Mouse (Mus musculus): ENCODE data around the gene Kmt2c. TPM values are rescaled to one million over a fixed set of nuclear protein-coding genes. Genes with fewer than 3 reads are reported as not detected.
"Not testable (repeated sequence)": the region's sequence is repeated elsewhere in the genome, so short reads cannot be mapped to it uniquely, and the experiment has no call there.

Kmt2c gene
- polyA plus RNA-seq, 1 experiment from 2014 or later: 13.4 TPM

DNA sequence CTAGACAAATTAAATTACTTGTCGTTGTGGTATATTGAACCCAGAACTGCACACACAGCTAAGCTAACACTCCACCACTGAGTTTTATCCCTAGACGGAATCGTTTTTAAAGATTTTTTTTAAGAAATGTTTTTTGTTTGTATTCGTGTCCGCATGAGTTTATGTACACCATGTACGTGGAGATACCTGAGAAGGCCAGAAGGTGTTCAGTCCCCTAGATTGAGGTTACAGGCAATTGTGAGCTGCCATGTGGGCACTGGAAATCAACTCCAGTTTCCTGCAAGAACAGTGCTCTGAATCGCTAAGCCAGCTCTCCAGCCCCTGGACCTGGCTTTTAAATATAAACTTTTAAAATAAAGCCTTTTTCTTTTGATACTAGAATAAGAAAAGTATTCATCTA, 2.1 kb upstream of the Kmt2c start:
- no peaks in the 10 kb centered on the region for H3K9me3 ChIP-seq
- H3K4me3 ChIP-seq: peak overlapping the region; percentile 88
- H3K27me3 ChIP-seq: no peaks in the 10 kb centered on the region
- H3K4me1 ChIP-seq: peaks cover 15% of the 10 kb centered on the region
- no peak overlapping the region for H3K27ac ChIP-seq
- WGBS: 58% methylated on average over 7 of the region's 7 CpGs
- no peak overlapping the region for H3K9ac ChIP-seq
- H3K4me2 ChIP-seq: peak overlapping the region; percentile 66; the same call in 1 of the 2 replicates
- ATAC-seq (ENCODE audit: insufficient number of reproducible peaks, low FRiP score, low TSS enrichment, low read depth): no peak
- no peaks in the 10 kb centered on the region for H3K36me3 ChIP-seq

DNA sequence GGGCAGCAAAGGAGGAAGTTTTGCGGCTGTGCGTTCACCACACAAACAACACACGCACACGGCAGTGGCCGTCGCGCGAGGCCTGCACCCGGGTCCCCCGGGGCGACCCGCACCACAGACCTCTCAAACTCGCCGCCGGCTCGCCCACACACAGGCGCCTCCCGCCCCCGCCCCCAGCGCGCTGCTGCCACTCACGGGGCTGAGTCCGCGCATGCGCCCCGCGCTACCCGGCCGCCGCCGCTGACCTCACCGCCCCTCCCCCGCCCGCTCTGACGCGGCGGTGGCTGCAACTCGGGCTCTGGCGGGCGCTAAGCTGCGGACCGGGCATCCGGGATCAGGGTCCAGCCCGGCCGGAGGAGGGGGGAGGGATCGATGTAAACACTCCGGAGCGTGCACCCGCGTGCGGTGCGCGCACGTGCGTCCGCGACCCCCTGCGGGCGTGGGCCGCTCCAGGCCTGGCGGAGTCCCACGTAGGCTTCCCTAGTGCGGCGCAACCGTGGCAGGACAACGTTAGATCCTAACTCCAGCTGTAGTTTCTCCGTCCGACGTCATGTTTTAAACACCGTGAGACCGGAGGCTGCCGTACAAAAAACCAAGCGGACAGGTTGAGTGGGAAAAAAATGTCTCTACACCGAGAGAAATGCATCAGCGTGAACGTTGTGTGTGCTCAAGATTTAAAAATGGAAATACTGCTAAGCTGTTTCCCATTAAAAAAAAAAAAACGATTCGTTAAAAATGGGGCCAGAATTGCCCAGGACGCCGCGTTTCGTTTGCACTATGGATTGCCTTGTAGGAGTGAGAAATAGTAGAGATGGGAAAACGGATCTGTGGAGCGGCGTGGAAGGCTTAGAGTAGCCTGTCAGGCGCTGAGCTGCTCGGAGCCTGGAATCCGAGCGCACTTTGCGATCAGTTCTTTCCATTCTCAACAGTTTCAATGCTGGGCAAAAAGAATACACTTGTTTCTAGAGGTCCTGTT, 1.1 kb upstream of the Kmt2c start:
- Histone ChIP-seq H3K9ac (peak overlapping the region; percentile 89), H3K27ac (peak overlapping the region; percentile 100), H3K4me2 (peak overlapping the region; percentile 66), H3K36me3 (no peaks in the 10 kb centered on the region), H3K4me3 (peak overlapping the region; percentile 88), H3K4me1 (peaks cover 15% of the 10 kb centered on the region), H3K27me3 (no peaks in the 10 kb centered on the region), H3K9me3 (no peaks in the 10 kb centered on the region)
- WGBS: under 1% methylated on average over 86 of the region's 90 CpGs
- ATAC-seq (ENCODE audit: insufficient number of reproducible peaks, low FRiP score, low TSS enrichment, low read depth): peak; percentile 86

DNA sequence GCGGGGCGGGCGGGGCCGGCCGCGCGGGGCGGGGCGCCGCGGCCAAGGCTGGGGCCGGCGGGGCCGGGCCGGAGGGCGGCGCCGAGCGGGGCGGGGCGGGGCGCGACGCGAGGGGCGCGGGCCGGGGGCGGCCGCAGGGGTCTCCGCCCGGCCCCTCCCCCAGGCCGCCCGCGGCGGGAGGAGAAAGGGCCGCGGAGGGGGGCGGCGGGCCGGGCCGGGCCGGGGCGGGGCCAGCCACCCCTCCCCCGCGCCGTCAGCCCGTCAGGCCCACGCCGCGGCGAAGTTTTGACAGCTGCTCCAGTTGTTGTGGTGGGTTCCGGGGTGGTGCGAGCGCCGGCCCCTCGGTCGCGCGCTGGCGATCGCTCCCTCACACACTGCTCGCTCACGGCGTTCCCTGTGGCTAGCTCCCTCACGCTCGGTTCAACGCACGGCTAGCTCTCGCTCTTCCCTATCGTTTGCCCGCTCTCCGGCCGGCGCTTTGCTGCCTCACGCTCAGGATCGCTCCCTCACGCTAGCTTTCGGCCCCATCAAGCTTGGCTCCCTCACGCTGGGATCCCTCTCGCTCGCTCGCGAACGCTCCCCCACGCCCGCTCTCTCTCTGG, 339 bp upstream of the Kmt2c start:
- H3K27ac ChIP-seq: peak overlapping the region; percentile 100
- no peaks in the 10 kb centered on the region for H3K27me3 ChIP-seq
- peak; percentile 81 for ATAC-seq (ENCODE audit: insufficient number of reproducible peaks, low FRiP score, low TSS enrichment, low read depth)
- H3K4me3 ChIP-seq: peak overlapping the region; percentile 88
- H3K9ac ChIP-seq: peak overlapping the region; percentile 89
- under 1% methylated on average over 35 of the region's 87 CpGs for WGBS
- H3K4me1 ChIP-seq: peaks cover 15% of the 10 kb centered on the region
- peak overlapping the region; percentile 66 for H3K4me2 ChIP-seq
- H3K36me3 ChIP-seq: no peaks in the 10 kb centered on the region
- H3K9me3 ChIP-seq: no peaks in the 10 kb centered on the region

DNA sequence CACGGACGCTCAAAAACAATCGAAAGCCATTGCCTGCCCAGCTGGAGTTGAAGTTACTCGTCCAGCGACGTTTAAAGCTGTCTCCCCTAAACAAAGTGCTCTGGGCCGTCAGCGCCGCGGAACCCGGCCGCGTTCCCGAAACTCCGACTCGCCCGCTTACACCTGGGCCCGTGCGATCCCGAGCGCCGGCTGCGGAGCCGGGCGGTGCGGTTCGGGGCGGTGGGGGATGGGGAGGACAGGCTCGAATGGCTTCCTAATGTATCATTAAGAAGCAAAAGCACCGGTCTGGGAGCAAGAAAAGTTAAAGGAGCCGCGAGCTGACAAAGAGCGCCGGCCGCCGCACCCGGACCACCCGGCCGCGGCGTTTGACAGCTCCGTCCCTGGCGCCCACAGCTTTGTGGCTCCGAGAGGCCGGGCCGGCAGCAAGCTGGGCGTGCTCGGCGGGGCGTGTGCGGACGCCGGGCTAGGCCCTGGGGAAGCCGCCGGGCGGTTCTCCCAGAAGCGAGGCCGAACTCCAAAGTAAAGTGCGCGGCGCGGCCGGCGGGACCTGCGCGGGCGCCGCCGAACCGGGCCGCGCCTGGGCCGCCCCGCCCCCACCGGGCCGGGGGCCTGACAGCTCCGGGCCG, 750 bp downstream of the Kmt2c start:
- Histone ChIP-seq H3K4me1 (peaks cover 15% of the 10 kb centered on the region), H3K27ac (peak overlapping the region; percentile 97), H3K9me3 (no peaks in the 10 kb centered on the region), H3K4me2 (peak overlapping the region; percentile 56), H3K9ac (peak overlapping the region; percentile 94), H3K4me3 (peak overlapping the region; percentile 88), H3K36me3 (no peaks in the 10 kb centered on the region), H3K27me3 (no peaks in the 10 kb centered on the region)
- under 1% methylated on average over 73 of the region's 78 CpGs for WGBS
- ATAC-seq (ENCODE audit: insufficient number of reproducible peaks, low FRiP score, low TSS enrichment, low read depth): peak; percentile 15; the same call in 1 of the 2 replicates

DNA sequence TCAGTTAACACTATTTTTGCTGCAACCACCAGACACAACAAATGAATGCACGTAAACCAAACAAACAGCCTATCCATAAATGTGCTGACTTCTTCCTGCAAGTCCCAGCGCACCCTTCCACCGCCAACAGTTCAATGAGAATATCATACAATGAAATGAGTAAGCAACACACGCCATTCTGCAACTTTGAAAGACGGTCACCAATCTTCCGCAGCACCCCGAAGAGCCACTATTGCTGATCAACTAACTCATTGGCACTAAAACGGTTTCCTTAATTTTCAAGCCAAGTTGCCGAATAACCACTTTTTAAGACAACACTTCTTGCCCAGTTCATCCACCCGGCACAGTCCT, 1.2 kb downstream of the Kmt2c start:
- 2% methylated on average over 10 of the region's 10 CpGs for WGBS
- H3K27me3 ChIP-seq: no peaks in the 10 kb centered on the region
- H3K9me3 ChIP-seq: no peaks in the 10 kb centered on the region
- H3K4me2 ChIP-seq: peak overlapping the region; percentile 56
- H3K27ac ChIP-seq: peak overlapping the region; percentile 97
- H3K9ac ChIP-seq: peak overlapping the region; percentile 94
- peak overlapping the region; percentile 88 for H3K4me3 ChIP-seq
- H3K4me1 ChIP-seq: peaks cover 15% of the 10 kb centered on the region
- ATAC-seq (ENCODE audit: insufficient number of reproducible peaks, low FRiP score, low TSS enrichment, low read depth): no peak
- no peaks in the 10 kb centered on the region for H3K36me3 ChIP-seq

DNA sequence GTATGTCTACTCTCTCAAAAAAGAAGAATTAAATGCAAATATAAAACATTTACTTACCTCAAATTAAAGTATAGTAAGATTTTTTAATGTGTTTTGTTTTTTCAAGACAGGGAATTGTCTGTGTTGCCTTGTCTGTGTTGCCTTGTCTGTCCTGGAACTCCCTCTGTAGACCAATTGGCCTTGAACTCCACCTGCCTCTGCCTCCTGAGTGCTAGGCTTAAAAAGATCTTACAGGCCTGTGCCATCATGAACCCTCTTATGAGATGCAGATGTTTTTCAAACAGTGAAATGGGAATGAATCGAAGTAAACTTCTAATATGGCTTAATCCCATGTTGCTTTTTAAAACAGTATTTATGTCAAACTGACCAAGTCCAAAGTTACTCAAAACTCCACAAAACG, 1.9 kb downstream of the Kmt2c start:
- Histone ChIP-seq H3K9me3 (no peaks in the 10 kb centered on the region), H3K4me2 (peak overlapping the region; percentile 56), H3K36me3 (no peaks in the 10 kb centered on the region), H3K27ac (no peak overlapping the region), H3K9ac (no peak overlapping the region), H3K4me3 (peak overlapping the region; percentile 88), H3K4me1 (peaks cover 15% of the 10 kb centered on the region), H3K27me3 (no peaks in the 10 kb centered on the region)
- WGBS: 23% methylated on average over 2 of the region's 2 CpGs
- no peak for ATAC-seq (ENCODE audit: insufficient number of reproducible peaks, low FRiP score, low TSS enrichment, low read depth)

DNA sequence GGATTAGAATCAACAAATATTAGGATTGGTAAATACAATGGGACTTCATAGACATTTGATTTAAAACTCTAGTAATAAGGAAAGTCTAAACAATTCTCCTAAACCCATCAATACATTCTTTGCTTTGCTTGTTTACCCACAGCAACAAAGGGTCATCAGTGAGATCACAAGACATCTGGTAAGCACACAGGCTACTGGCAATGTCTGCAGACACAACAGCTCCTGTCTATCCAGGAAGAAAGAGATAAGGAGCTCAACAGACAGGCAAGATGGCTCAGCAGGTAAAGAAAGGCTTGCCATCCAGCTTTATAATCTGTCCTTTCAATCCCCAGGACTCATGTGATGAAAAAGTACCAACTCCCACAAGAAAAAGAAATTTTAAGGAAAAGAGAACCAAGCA, 19.7 kb downstream of the Kmt2c start:
- H3K9ac ChIP-seq: no peak overlapping the region
- H3K4me3 ChIP-seq: no peak overlapping the region
- no peaks in the 10 kb centered on the region for H3K4me1 ChIP-seq
- H3K9me3 ChIP-seq: no peaks in the 10 kb centered on the region
- no peaks in the 10 kb centered on the region for H3K36me3 ChIP-seq
- no peak for ATAC-seq (ENCODE audit: insufficient number of reproducible peaks, low FRiP score, low TSS enrichment, low read depth)
- H3K27me3 ChIP-seq: no peaks in the 10 kb centered on the region
- H3K27ac ChIP-seq: no peak overlapping the region
- H3K4me2 ChIP-seq: no peak overlapping the region

DNA sequence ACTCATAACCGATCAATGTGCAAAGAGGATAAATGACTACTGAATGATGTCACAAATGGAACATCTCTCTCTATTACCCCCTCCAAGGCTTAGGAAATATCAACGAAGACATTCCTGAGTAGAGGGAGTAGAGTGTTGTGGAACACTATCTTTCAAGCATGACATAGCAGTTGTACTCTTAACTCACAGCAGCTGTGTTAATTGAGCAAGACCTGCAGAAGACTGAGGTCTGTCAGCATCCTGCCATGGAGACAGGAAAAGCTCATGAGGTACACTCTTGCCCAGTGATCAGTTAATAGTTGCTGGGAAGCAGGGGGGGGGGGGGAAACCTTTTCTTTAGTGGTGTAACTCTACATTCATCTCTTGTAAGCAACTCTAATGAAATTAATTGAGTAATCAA, 22.8 kb downstream of the Kmt2c start:
- peaks cover 7% of the 10 kb centered on the region for H3K4me1 ChIP-seq
- H3K4me3 ChIP-seq: no peak overlapping the region
- ATAC-seq (ENCODE audit: insufficient number of reproducible peaks, low FRiP score, low TSS enrichment, low read depth): no peak
- H3K9me3 ChIP-seq: no peaks in the 10 kb centered on the region
- H3K27ac ChIP-seq: no peak overlapping the region
- WGBS: 79% methylated on average over 2 of the region's 2 CpGs
- no peaks in the 10 kb centered on the region for H3K36me3 ChIP-seq
- H3K9ac ChIP-seq: no peak overlapping the region
- no peaks in the 10 kb centered on the region for H3K27me3 ChIP-seq
- no peak overlapping the region for H3K4me2 ChIP-seq

DNA sequence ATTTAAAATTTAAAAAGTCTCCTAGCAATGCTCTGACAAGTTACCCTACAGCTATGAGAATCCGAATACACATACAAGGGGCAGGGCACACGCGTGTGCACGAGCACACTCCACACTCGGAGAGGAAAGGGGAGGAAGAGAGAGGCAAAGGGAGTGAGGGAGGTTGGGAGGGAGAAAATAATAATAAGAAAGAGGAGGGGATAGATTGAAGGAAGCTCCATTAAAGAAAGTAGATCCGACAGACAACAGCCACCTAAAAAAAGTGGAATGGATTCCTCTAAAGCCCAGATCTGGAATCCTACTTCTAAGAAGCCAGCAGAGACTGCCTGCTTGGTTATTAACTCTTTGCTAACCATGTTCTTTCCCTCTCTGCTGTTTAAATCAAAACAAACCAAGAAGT, 26.5 kb downstream of the Kmt2c start:
- no peak for ATAC-seq (ENCODE audit: insufficient number of reproducible peaks, low FRiP score, low TSS enrichment, low read depth)
- H3K27ac ChIP-seq: 0 out of 2 replicates have a peak overlapping the region, but pooled peaks have one; percentile 54
- H3K9me3 ChIP-seq: no peaks in the 10 kb centered on the region
- H3K4me3 ChIP-seq: peak overlapping the region; percentile 41
- no peaks in the 10 kb centered on the region for H3K36me3 ChIP-seq
- H3K27me3 ChIP-seq: no peaks in the 10 kb centered on the region
- H3K4me1 ChIP-seq: peaks cover 7% of the 10 kb centered on the region
- H3K4me2 ChIP-seq: peak overlapping the region; percentile 42
- no peak overlapping the region for H3K9ac ChIP-seq
- 1% methylated on average over 6 of the region's 6 CpGs for WGBS

DNA sequence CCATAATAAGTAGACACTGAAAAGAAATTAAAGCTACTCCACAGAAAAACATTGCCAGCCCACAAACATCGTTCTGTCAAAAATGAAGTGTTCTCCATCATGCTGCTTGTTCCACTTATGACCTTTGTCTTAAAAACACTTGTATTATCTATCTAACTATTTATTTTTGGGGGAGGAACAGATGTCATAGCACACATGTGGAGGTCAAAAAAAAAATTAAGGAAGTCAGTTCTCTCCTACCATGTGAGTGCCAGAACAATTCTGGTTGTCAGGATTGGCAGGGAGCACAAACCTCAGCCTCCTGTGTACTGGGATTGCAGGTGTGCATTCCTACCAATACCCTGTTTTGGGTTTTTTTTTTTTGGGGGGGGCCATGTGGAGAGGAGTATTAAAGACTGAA, 36.6 kb downstream of the Kmt2c start:
- H3K27me3 ChIP-seq: no peaks in the 10 kb centered on the region
- 0 out of 2 replicates have a peak, but pooled peaks cover 5% of the 10 kb centered on the region for H3K36me3 ChIP-seq
- H3K4me2 ChIP-seq: no peak overlapping the region
- no peak overlapping the region for H3K9ac ChIP-seq
- no peak overlapping the region for H3K4me3 ChIP-seq
- no peak for ATAC-seq (ENCODE audit: insufficient number of reproducible peaks, low FRiP score, low TSS enrichment, low read depth)
- H3K4me1 ChIP-seq: no peaks in the 10 kb centered on the region
- H3K9me3 ChIP-seq: no peaks in the 10 kb centered on the region
- no peak overlapping the region for H3K27ac ChIP-seq
- 96% methylated on average over 1 of the region's 1 CpGs for WGBS

DNA sequence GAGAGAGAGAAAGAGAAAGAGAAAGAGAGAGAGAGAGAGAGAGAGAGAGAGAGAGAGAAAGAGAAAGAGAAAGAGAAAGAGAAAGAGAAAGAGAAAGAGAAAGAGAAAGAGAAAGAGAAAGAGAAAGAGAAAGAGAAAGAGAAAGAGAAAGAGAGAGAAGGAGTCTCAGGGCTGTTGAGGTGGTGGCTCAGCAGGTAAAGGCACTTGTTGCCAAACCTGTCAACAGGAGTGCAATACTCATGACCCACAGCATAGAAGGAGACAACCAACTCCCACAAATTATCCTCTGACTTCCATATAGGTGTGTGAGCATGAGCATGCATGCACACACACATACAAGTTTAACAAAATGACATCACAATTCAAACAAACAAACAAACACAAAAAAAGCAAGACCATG, 43.2 kb downstream of the Kmt2c start:
- H3K4me3 ChIP-seq; H3K36me3 ChIP-seq; H3K9me3 ChIP-seq; H3K27me3 ChIP-seq; H3K9ac ChIP-seq; ATAC-seq (ENCODE audit: insufficient number of reproducible peaks, low FRiP score, low TSS enrichment, low read depth); H3K4me2 ChIP-seq; H3K27ac ChIP-seq; H3K4me1 ChIP-seq: not testable (repeated sequence)

DNA sequence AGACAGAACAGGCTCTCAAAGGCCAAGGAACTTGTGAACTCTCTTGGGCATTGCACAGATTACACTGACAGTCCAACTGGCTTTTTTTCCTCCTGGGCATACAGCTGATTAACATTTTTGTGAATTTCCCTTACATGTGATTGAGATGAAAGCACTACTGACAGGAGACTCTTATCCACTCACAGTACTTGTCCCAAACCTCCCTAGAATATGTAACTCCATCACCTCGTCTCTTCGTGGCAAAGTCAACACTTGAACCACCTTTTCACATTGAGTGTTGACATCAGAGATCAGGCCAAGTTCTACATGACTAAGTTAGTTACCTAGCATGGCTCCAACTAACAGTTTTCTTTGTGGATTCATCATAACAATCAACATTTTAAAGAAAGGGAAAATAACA, 45.9 kb downstream of the Kmt2c start:
- H3K9me3 ChIP-seq: no peaks in the 10 kb centered on the region
- H3K9ac ChIP-seq: no peak overlapping the region
- no peak for ATAC-seq (ENCODE audit: insufficient number of reproducible peaks, low FRiP score, low TSS enrichment, low read depth)
- no peaks in the 10 kb centered on the region for H3K36me3 ChIP-seq
- no peak overlapping the region for H3K4me2 ChIP-seq
- H3K27me3 ChIP-seq: no peaks in the 10 kb centered on the region
- H3K4me3 ChIP-seq: no peak overlapping the region
- WGBS: 79% methylated on average over 2 of the region's 2 CpGs
- H3K27ac ChIP-seq: no peak overlapping the region
- H3K4me1 ChIP-seq: no peaks in the 10 kb centered on the region
